Mouse (Mus musculus) limb, embryonic 12.5 days (tissue): ENCODE data around the gene Unc13d. TPM values are rescaled to one million over a fixed set of nuclear protein-coding genes. Genes with fewer than 3 reads are reported as not detected.
A peak's percentile ranks its signal among the peaks of the same experiment; 100 is the strongest.
"Not testable (repeated sequence)": the region's sequence is repeated elsewhere in the genome, so short reads cannot be mapped to it uniquely, and the experiment has no call there.

Experiments used
- ATAC-seq: fragments of 200-750 bp; cut with Nextera tagmentation; 2 replicates; pipeline ENCODE4 v1.8.0; 2017; ENCODE audit warnings: low read depth, moderate TSS enrichment; ENCODE audit not compliant: insufficient number of reproducible peaks, insufficient read depth, low FRiP score, low TSS enrichment
- H3K27ac ChIP-seq: fragments of 300-500 bp; sonication (generic); 2 replicates; pipeline ENCODE4 v1.5.1; 2016; ENCODE audit warnings: mild to moderate bottlenecking, moderate library complexity
- H3K27me3 ChIP-seq: fragments of 300-500 bp; sonication (generic); 2 replicates; pipeline ENCODE4 v1.6.1; 2016; ENCODE audit warnings: mild to moderate bottlenecking, moderate library complexity
- H3K36me3 ChIP-seq: fragments of 300-500 bp; sonication (generic); 2 replicates; pipeline ENCODE4 v1.6.1; 2016; ENCODE audit warnings: mild to moderate bottlenecking, moderate library complexity
- H3K4me1 ChIP-seq: fragments of 300-500 bp; sonication (generic); replicated peaks from 2 replicates; pipeline ENCODE4 v1.6.1; 2016
- H3K4me2 ChIP-seq: fragments of 300-500 bp; sonication (generic); 2 replicates; pipeline ENCODE4 v1.6.1; 2016; ENCODE audit warnings: mild to moderate bottlenecking, moderate library complexity
- H3K4me3 ChIP-seq: fragments of 300-500 bp; sonication (generic); replicated peaks from 2 replicates; pipeline ENCODE4 v1.5.1; 2016; ENCODE audit warnings: mild to moderate bottlenecking
- H3K9ac ChIP-seq: fragments of 300-500 bp; sonication (generic); replicated peaks from 2 replicates; pipeline ENCODE4 v1.6.1; 2016; ENCODE audit warnings: mild to moderate bottlenecking, moderate library complexity
- H3K9me3 ChIP-seq: fragments of 300-500 bp; sonication (generic); 2 replicates; pipeline ENCODE4 v1.6.1; 2016; ENCODE audit warnings: mild to moderate bottlenecking, moderate library complexity
- WGBS: fragments of 180-500 bp; shearing (Covaris S2); methylation state at CpG from one replicate; pipeline ENCODE4 v1.1.7; 2016; 5-methylcytosine and 5-hydroxymethylcytosine counted together
- polyA plus RNA-seq: library from polyadenylated mRNA; unstranded; fragments of >200 nt; fragmentation: Nextera tagmentation; extraction: Ambion mirVana; gene quantifications from 2 replicates; pipeline ENCODE4 v1.2.1, GENCODE M21; 2016

Unc13d gene
- polyA plus RNA-seq: 1.4 and 1.7 TPM in 2 replicates

DNA sequence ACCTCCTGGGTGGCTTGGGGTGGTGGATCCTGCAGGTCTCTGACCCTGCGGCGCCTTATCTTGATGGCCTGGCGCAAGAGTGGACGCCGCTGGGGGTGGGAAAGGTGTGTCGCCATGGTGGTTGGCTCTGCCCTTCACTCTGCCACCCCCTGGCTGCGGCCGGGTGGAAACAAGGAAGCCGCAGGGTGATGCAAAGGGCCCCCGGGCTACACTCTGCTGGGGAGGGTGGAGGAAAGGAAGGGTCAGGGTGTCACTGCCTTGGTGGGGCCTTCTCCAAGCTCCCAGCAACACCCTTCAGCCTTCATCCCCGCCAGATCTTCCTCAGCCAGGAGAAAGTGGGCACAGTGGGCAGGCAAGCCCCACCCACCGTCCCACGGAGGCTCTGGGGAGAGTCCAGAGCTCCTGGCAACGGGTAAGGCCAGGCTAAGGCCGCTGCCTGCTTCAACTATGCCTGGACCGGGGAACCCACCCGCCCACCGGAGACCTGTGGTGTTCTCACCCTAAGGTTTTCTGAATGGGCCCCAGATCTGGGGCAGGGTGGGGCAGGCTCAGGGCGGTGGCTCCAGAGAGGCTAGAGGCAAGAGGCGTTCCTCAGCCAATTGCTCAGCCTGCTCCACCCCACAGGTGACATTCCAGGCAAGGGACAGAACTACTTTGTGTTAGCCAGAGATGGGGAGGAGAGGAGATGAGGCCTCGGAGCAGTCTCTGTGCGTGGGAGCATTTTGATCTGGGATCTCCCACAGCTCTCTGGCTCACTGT is at the start of gene Unc13d:
Gene Unc13d (minus strand): TSS at position 516 of the 759 bp plus-strand sequence.
- H3K36me3 ChIP-seq: peaks cover 41% of the 10 kb centered on the region
- H3K27ac ChIP-seq: peak within 1 kb of the TSS; percentile 50; the same call in 1 of the 2 replicates
- WGBS: 65% methylated on average over 22 of the region's 22 CpGs
- no peaks in the 10 kb centered on the region for H3K27me3 ChIP-seq
- no peak for ATAC-seq
- H3K4me3 ChIP-seq: peak within 1 kb of the TSS; percentile 26
- H3K9ac ChIP-seq: no peak within 1 kb of the TSS; the same call in 1 of the 2 replicates
- peaks cover 19% of the 10 kb centered on the region for H3K4me1 ChIP-seq
- peak within 1 kb of the TSS; percentile 46 for H3K4me2 ChIP-seq
- H3K9me3 ChIP-seq: no peaks in the 10 kb centered on the region

DNA sequence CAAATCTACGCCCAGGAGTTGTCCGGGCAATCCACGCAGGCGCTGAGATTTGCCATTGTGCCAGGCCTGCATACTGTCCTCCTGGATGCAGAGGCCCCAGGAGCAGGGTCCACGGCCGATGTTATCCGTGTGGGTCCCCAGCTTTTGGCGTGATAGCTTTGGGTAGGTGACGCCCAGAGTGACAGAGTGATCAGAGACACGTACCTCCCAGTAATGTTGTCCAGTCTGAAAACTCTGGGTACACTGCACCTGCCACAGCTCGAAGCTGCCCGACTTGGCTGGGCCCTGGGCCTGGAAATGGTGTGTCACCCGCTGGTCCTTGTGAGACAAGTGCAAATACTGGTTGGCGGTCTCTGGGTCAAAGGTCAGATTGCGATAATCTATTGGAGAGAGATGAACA is 48.5 kb upstream of the Unc13d start:
- Histone ChIP-seq H3K4me3 (no peak overlapping the region), H3K4me2 (peak overlapping the region; percentile 49; the same call in 1 of the 2 replicates), H3K27me3 (no peaks in the 10 kb centered on the region; the same call in none of the 2 replicates), H3K4me1 (peaks cover 34% of the 10 kb centered on the region), H3K9me3 (no peaks in the 10 kb centered on the region), H3K9ac (no peak overlapping the region), H3K27ac (no peak overlapping the region), H3K36me3 (peaks cover 23% of the 10 kb centered on the region)
- WGBS: 95% methylated on average over 15 of the region's 15 CpGs
- ATAC-seq: no peak

- H3K27me3 ChIP-seq, H3K9me3 ChIP-seq, H3K27ac ChIP-seq, ATAC-seq, H3K4me3 ChIP-seq, H3K9ac ChIP-seq, H3K4me2 ChIP-seq: not testable (repeated sequence)
- Histone ChIP-seq H3K36me3 (peaks cover 20% of the 10 kb centered on the region), H3K4me1 (peaks cover 12% of the 10 kb centered on the region)
- 94% methylated on average over 8 of the region's 8 CpGs for WGBS
Measured at GRCm38 (mm10) chr11:116121731-116122245, 44.0 kb upstream of the Unc13d start.

DNA sequence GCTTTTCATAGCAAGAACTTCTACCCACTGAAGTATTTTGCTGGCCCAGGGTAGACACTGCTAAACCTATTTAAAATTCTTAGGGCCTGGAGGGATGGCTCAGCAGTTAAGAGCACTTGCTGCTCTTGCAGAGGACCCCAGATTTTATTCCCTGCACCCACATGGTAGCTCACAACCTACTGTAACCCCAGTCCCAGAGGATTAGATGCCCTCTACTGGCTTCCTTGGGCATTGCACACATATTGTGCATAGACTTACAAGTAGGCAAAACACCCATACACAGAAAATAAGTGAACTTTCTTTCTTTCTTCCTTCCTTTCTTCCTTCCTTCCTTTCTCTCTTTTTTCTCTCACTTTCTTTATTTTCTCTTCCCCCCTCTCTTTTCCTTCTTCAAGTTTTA is 40.1 kb upstream of the Unc13d start:
- no peak for ATAC-seq
- Histone ChIP-seq H3K36me3 (0 out of 2 replicates have a peak, but pooled peaks cover 7% of the 10 kb centered on the region), H3K27me3 (0 out of 2 replicates have a peak, but pooled peaks cover 5% of the 10 kb centered on the region), H3K9ac (no peak overlapping the region), H3K4me2 (no peak overlapping the region), H3K4me3 (no peak overlapping the region), H3K4me1 (peaks cover 9% of the 10 kb centered on the region), H3K27ac (no peak overlapping the region), H3K9me3 (no peaks in the 10 kb centered on the region)

- H3K9ac ChIP-seq: 0 out of 2 replicates have a peak overlapping the region, but pooled peaks have one; percentile 8
- no peak for ATAC-seq
- H3K36me3 ChIP-seq: 0 out of 2 replicates have a peak, but pooled peaks cover 3% of the 10 kb centered on the region
- H3K27me3 ChIP-seq: peaks cover 6% of the 10 kb centered on the region
- no peak overlapping the region for H3K4me2 ChIP-seq
- peaks cover 9% of the 10 kb centered on the region for H3K4me1 ChIP-seq
- H3K9me3 ChIP-seq: no peaks in the 10 kb centered on the region
- no peak overlapping the region for H3K4me3 ChIP-seq
- peak overlapping the region; percentile 45 for H3K27ac ChIP-seq
- 20% methylated on average over 12 of the region's 12 CpGs for WGBS
Measured at GRCm38 (mm10) chr11:116117241-116117640, 39.5 kb upstream of the Unc13d start.

- H3K27ac ChIP-seq: no peak overlapping the region
- no peaks in the 10 kb centered on the region for H3K9me3 ChIP-seq
- no peak for ATAC-seq
- H3K36me3 ChIP-seq: no peaks in the 10 kb centered on the region
- no peak overlapping the region for H3K4me2 ChIP-seq
- H3K4me3 ChIP-seq: no peak overlapping the region
- peaks cover 38% of the 10 kb centered on the region for H3K4me1 ChIP-seq
- H3K27me3 ChIP-seq: peaks cover 61% of the 10 kb centered on the region
- WGBS: 83% methylated on average over 19 of the region's 19 CpGs
- no peak overlapping the region for H3K9ac ChIP-seq
Measured at GRCm38 (mm10) chr11:116111611-116112203, 33.9 kb upstream of the Unc13d start.

GRCm38 (mm10) chr11:116111067-116111466 is 33.3 kb upstream of the Unc13d start:
- H3K4me3 ChIP-seq: no peak overlapping the region; the same call in 1 of the 2 replicates
- ATAC-seq: no peak

GRCm38 (mm10) chr11:116110540-116110939 is 32.8 kb upstream of the Unc13d start:
- Histone ChIP-seq H3K27ac (no peak overlapping the region), H3K36me3 (no peaks in the 10 kb centered on the region), H3K4me1 (peaks cover 47% of the 10 kb centered on the region), H3K9ac (peak overlapping the region; percentile 52; the same call in 1 of the 2 replicates), H3K9me3 (no peaks in the 10 kb centered on the region), H3K27me3 (peaks cover 73% of the 10 kb centered on the region), H3K4me2 (peak overlapping the region; percentile 61), H3K4me3 (peak overlapping the region; percentile 44)
- 29% methylated on average over 10 of the region's 10 CpGs for WGBS
- ATAC-seq: no peak

More at GRCm38 (mm10) chr11:116111067-116111466, 33.3 kb upstream of the Unc13d start:
- no peaks in the 10 kb centered on the region for H3K36me3 ChIP-seq
- peaks cover 68% of the 10 kb centered on the region for H3K27me3 ChIP-seq
- no peak overlapping the region for H3K9ac ChIP-seq
- 81% methylated on average over 4 of the region's 4 CpGs for WGBS
- peaks cover 43% of the 10 kb centered on the region for H3K4me1 ChIP-seq
- H3K27ac ChIP-seq: no peak overlapping the region
- H3K4me2 ChIP-seq: no peak overlapping the region
- no peaks in the 10 kb centered on the region for H3K9me3 ChIP-seq

DNA sequence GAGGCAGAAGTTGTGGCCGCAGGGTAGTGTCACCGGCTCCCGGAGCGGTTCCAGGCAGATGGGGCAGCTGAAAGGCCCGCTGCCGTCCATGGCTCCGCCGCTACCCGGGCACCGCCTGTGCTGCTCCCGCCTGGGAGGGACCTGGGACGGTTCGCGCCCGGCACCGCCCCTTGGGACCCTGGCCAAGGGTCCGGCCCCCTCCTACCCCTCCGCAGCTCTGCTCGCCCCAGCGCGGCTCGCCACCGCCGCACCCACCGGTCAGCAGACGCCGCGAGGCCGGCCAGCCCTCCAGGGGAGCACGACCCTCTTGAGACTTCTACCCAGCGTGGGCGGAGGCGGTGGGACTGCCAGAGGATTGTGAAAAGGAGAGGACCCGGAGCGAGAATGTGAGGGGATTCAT is 32.4 kb upstream of the Unc13d start:
- ATAC-seq: no peak
- Histone ChIP-seq H3K4me2 (peak overlapping the region; percentile 61), H3K27ac (no peak overlapping the region)

DNA sequence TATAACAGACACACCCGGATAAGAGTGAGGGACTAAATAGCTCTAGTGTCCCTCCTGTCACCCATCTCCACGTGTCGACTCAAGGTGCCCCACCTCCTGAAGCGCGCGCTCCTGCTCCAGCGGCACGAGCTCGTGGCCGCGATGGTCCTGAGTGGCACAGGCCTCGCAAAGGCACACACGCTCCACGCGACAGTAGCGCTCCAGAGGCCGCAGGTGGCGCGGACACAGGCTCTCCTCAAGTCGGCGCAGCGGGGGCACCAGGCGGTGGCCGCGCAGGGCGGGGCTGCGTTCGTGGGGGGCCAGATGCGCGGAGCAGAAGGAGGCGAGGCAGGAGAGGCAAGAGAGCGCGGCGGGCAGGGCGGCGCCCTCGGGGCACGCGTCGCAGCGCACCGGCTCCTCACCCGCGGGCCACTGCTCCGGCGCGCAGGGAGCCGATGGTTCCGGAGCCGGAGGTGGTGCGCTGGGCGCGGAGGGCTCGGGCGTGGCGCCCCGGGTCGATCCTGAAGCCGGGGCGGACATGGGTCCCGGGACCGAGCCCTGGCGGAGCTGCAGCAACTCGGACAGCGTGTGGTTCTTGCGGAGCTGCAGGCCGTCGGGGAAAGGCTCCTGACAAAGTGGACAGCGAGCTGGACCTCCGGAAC is 31.8 kb upstream of the Unc13d start:
- 2% methylated on average over 67 of the region's 70 CpGs for WGBS
- peaks cover 78% of the 10 kb centered on the region for H3K27me3 ChIP-seq
- H3K27ac ChIP-seq: no peak overlapping the region
- no peaks in the 10 kb centered on the region for H3K36me3 ChIP-seq
- H3K4me2 ChIP-seq: peak overlapping the region; percentile 61
- peaks cover 49% of the 10 kb centered on the region for H3K4me1 ChIP-seq
- peak overlapping the region; percentile 44 for H3K4me3 ChIP-seq
- peak overlapping the region; percentile 52 for H3K9ac ChIP-seq
- H3K9me3 ChIP-seq: no peaks in the 10 kb centered on the region
- no peak for ATAC-seq

More for the DNA sequence above, 32.4 kb upstream of the Unc13d start:
- Histone ChIP-seq H3K9ac (peak overlapping the region; percentile 52), H3K9me3 (no peaks in the 10 kb centered on the region), H3K27me3 (peaks cover 77% of the 10 kb centered on the region), H3K4me1 (peaks cover 47% of the 10 kb centered on the region), H3K4me3 (peak overlapping the region; percentile 44), H3K36me3 (no peaks in the 10 kb centered on the region)
- 1% methylated on average over 35 of the region's 35 CpGs for WGBS
